Mouse (Mus musculus): Measurements from ENCODE around the gene Sbk1. TPM values are rescaled to one million over a fixed set of nuclear protein-coding genes. Genes with fewer than 3 reads are reported as not detected.
A peak's percentile ranks its signal among the peaks of the same experiment; 100 is the strongest.
"Not testable (repeated sequence)": the region's sequence is repeated elsewhere in the genome, so short reads cannot be mapped to it uniquely, and the experiment has no call there.

The Sbk1 gene
- total RNA-seq, 2 experiments from 2014 or later = 5.2 to 7.0 TPM

- ATAC-seq (replicated peaks; ENCODE audit: low FRiP score, low TSS enrichment, poor library complexity, severe bottlenecking) = no peak
Observed at GRCm38 (mm10) chr7:126284021-126284420, 11.6 kb downstream of the Sbk1 start.

- ATAC-seq (replicated peaks; ENCODE audit: low FRiP score, low TSS enrichment, poor library complexity, severe bottlenecking) = no peak
Observed at GRCm38 (mm10) chr7:126284441-126284840, 12.0 kb downstream of the Sbk1 start.

GRCm38 (mm10) chr7:126284865-126285264, 12.4 kb downstream of the Sbk1 start:
- peak; percentile 56 for ATAC-seq (replicated peaks; ENCODE audit: low FRiP score, low TSS enrichment, poor library complexity, severe bottlenecking)

GRCm38 (mm10) chr7:126285293-126286211, 13.1 kb downstream of the Sbk1 start:
- ATAC-seq (replicated peaks; ENCODE audit: low FRiP score, low TSS enrichment, poor library complexity, severe bottlenecking) = peak; percentile 58

- no peak for ATAC-seq (replicated peaks; ENCODE audit: low FRiP score, low TSS enrichment, poor library complexity, severe bottlenecking)
Observed at GRCm38 (mm10) chr7:126286311-126286710, 13.9 kb downstream of the Sbk1 start.

GRCm38 (mm10) chr7:126287493-126288103, 15.2 kb downstream of the Sbk1 start:
- no peak for ATAC-seq (replicated peaks; ENCODE audit: low FRiP score, low TSS enrichment, poor library complexity, severe bottlenecking)

- no peak for ATAC-seq (replicated peaks; ENCODE audit: low FRiP score, low TSS enrichment, poor library complexity, severe bottlenecking)
Observed at GRCm38 (mm10) chr7:126288104-126288497, 15.7 kb downstream of the Sbk1 start.

GRCm38 (mm10) chr7:126288571-126289091, 16.2 kb downstream of the Sbk1 start:
- ATAC-seq (replicated peaks; ENCODE audit: low FRiP score, low TSS enrichment, poor library complexity, severe bottlenecking) = no peak

GRCm38 (mm10) chr7:126289371-126289770, 17.0 kb downstream of the Sbk1 start:
- no peak for ATAC-seq (replicated peaks; ENCODE audit: low FRiP score, low TSS enrichment, poor library complexity, severe bottlenecking)

GRCm38 (mm10) chr7:126289956-126290355, 17.5 kb downstream of the Sbk1 start:
- no peak for ATAC-seq (replicated peaks; ENCODE audit: low FRiP score, low TSS enrichment, poor library complexity, severe bottlenecking)

- 0 out of 2 replicates have a peak, but pooled peaks have one; percentile 12 for ATAC-seq (replicated peaks; ENCODE audit: low FRiP score, low TSS enrichment, poor library complexity, severe bottlenecking)
Observed at GRCm38 (mm10) chr7:126291681-126292545, 19.5 kb downstream of the Sbk1 start.

- ATAC-seq (replicated peaks; ENCODE audit: low FRiP score, low TSS enrichment, poor library complexity, severe bottlenecking) = no peak
Observed at GRCm38 (mm10) chr7:126293091-126293490, 20.7 kb downstream of the Sbk1 start.

- ATAC-seq (replicated peaks; ENCODE audit: low FRiP score, low TSS enrichment, poor library complexity, severe bottlenecking) = no peak
Observed at GRCm38 (mm10) chr7:126297579-126298460, 25.4 kb downstream of the Sbk1 start.

GRCm38 (mm10) chr7:126298856-126299255, 26.4 kb downstream of the Sbk1 start:
- ATAC-seq (replicated peaks; ENCODE audit: low FRiP score, low TSS enrichment, poor library complexity, severe bottlenecking) = no peak

GRCm38 (mm10) chr7:126301831-126302230, 29.4 kb downstream of the Sbk1 start:
- not testable (repeated sequence) for ATAC-seq (replicated peaks; ENCODE audit: low FRiP score, low TSS enrichment, poor library complexity, severe bottlenecking)

- ATAC-seq (replicated peaks; ENCODE audit: low FRiP score, low TSS enrichment, poor library complexity, severe bottlenecking) = no peak
Observed at GRCm38 (mm10) chr7:126311822-126312221, 39.4 kb downstream of the Sbk1 start.

GRCm38 (mm10) chr7:126313309-126313708, 40.9 kb downstream of the Sbk1 start:
- no peak for ATAC-seq (replicated peaks; ENCODE audit: low FRiP score, low TSS enrichment, poor library complexity, severe bottlenecking)

GRCm38 (mm10) chr7:126314273-126314672, 41.9 kb downstream of the Sbk1 start:
- no peak for ATAC-seq (replicated peaks; ENCODE audit: low FRiP score, low TSS enrichment, poor library complexity, severe bottlenecking)

- peak; percentile 73; the same call in 1 of the 2 replicates for ATAC-seq (replicated peaks; ENCODE audit: low FRiP score, low TSS enrichment, poor library complexity, severe bottlenecking)
Observed at GRCm38 (mm10) chr7:126323729-126324128, 51.3 kb downstream of the Sbk1 start.

Data from megakaryocyte-erythroid progenitor cell, adult 5-6 weeks (primary cell).